Mouse (Mus musculus) embryonic facial prominence, embryonic 11.5 days (tissue): ENCODE measurements around the gene Sh3glb1. TPM values are rescaled to one million over a fixed set of nuclear protein-coding genes. Genes with fewer than 3 reads are reported as not detected.
"Not testable (repeated sequence)": the region's sequence is repeated elsewhere in the genome, so short reads cannot be mapped to it uniquely, and the experiment has no call there.

ENCODE experiments used
- ATAC-seq: fragments of 200-750 bp; cut with Nextera tagmentation; replicated peaks from 2 replicates; pipeline ENCODE4 v1.8.0; 2017; ENCODE audit warnings: low read depth; ENCODE audit not compliant: insufficient number of reproducible peaks, low FRiP score, low TSS enrichment
- DNase-seq: peaks from one replicate; pipeline ENCODE4 v3.0.0-alpha.2; 2015; ENCODE audit warnings: low spot score
- H3K27ac ChIP-seq: fragments of 300-500 bp; sonication (generic); replicated peaks from 2 replicates; pipeline ENCODE4 v1.5.1; 2014; ENCODE audit warnings: mild to moderate bottlenecking, low read depth, low read length, control low read depth
- H3K27me3 ChIP-seq: fragments of 300-500 bp; sonication (generic); 2 replicates; pipeline ENCODE4 v1.6.1; 2014; ENCODE audit warnings: mild to moderate bottlenecking, low read length, moderate library complexity, mixed read lengths; ENCODE audit not compliant: control insufficient read depth, insufficient read depth
- H3K36me3 ChIP-seq: fragments of 300-500 bp; sonication (generic); replicated peaks from 2 replicates; pipeline ENCODE4 v1.6.1; 2014; ENCODE audit warnings: low read depth, mild to moderate bottlenecking, low read length, moderate library complexity, mixed read lengths; ENCODE audit not compliant: control insufficient read depth, insufficient read depth
- H3K4me1 ChIP-seq: fragments of 300-500 bp; sonication (generic); 2 replicates; pipeline ENCODE4 v1.6.1; 2014; ENCODE audit warnings: low read length, mixed read lengths; ENCODE audit not compliant: control insufficient read depth, insufficient read depth
- H3K4me2 ChIP-seq: fragments of 300-500 bp; sonication (generic); 2 replicates; pipeline ENCODE4 v1.6.1; 2014; ENCODE audit warnings: low read depth, mild to moderate bottlenecking, control low read depth, low read length, moderate library complexity
- H3K4me3 ChIP-seq: fragments of 300-500 bp; sonication (generic); 2 replicates; pipeline ENCODE4 v1.5.1; 2014; ENCODE audit warnings: low read depth, low read length, control low read depth
- H3K9ac ChIP-seq: fragments of 300-500 bp; sonication (generic); replicated peaks from 2 replicates; pipeline ENCODE4 v1.6.1; 2014; ENCODE audit warnings: mild to moderate bottlenecking, control low read depth, low read length
- H3K9me3 ChIP-seq: fragments of 300-500 bp; sonication (generic); replicated peaks from 2 replicates; pipeline ENCODE4 v1.6.1; 2016; ENCODE audit warnings: mild to moderate bottlenecking, low read length, inconsistent platforms, mixed read lengths; ENCODE audit not compliant: control insufficient read depth
- WGBS: fragments of 180-500 bp; shearing (Covaris S2); extraction: QIAGEN DNeasy Blood & Tissue Kit; methylation state at CpG from one replicate; pipeline ENCODE4 v1.1.7; 2014; 5-methylcytosine and 5-hydroxymethylcytosine counted together
- polyA plus RNA-seq: library from polyadenylated mRNA; unstranded; fragments of >200 nt; fragmentation: Nextera tagmentation; extraction: Ambion mirVana; gene quantifications from 2 replicates; pipeline ENCODE4 v1.2.1, GENCODE M21; 2014

The Sh3glb1 gene
- 87.9 and 88.3 TPM in 2 replicates for polyA plus RNA-seq

DNA sequence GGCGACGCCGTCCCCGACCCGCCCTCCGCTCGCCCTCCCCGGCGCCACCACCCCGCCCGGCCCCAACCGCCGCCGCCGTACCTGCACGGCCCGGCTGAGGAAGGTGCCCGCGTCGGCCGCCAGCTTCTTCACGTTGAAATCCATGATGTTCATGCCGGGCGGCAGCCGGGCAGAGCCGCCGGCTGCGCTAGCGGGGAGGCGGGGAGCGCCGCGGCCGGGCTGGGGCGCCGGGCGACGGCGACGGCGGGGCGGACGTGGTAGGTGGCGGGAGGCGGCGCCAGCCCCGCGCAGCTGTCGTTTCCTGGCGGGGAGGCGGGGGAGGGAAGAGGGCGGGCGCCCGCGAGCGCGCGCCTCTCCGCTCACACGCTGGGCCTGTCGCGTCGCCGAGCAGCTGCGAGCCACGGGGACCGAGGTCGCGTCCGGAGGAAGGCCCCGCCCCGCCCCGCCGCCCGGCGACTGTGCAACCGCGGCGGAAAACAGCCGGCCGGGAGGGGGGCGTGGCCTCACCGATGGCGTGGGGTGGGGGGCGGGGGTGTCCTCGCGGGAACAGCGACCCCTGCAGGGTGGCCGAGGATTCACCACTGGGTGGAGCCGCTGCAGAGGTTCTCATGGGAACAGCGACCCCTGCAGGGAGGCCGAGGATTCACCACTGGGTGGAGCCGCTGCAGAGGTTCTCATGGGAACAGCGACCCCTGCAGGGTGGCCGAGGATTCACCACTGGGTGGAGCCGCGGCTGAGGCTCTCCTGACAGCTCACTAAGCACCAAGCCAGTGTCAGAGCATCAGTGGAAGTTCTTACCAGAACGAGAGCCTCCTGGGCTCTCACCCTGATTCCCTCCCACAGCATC lies at the start of gene Sh3glb1:
Sh3glb1 (minus strand) TSS at position 435 of the 847 bp plus-strand sequence.
- Histone ChIP-seq H3K4me1 (peaks cover 2% of the 10 kb centered on the region; the same call in 1 of the 2 replicates), H3K4me2 (peak within 1 kb of the TSS; percentile 81), H3K9ac (peak within 1 kb of the TSS; percentile 87), H3K36me3 (no peaks in the 10 kb centered on the region), H3K4me3 (peak within 1 kb of the TSS; percentile 89), H3K27ac (peak within 1 kb of the TSS; percentile 98), H3K9me3 (no peaks in the 10 kb centered on the region), H3K27me3 (no peaks in the 10 kb centered on the region)
- under 1% methylated on average over 63 of the region's 98 CpGs for WGBS
- peak; percentile 92 for DNase-seq
- ATAC-seq, result peak; percentile 89

DNA sequence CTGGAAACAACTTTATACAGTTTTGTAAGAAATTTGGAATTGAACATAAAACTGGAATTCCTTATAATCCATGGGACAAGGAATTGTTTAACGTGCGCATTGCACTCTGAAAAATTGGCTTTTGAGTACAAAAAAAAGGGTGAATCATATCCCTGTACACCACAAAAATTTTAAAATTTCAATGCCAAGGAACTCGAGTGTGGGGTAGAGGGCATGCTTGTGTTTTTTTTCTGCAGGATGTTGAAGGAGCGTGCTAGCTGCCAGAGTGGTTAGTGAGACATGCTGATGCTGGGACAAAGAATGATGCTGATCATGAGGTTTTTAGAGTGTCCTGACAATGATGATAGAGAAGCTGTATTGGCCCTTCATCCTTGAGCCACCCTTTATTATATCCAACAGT lies 45.0 kb upstream of the Sh3glb1 start:
- H3K9me3 ChIP-seq, result no peaks in the 10 kb centered on the region
- no peaks in the 10 kb centered on the region for H3K36me3 ChIP-seq
- no peaks in the 10 kb centered on the region for H3K4me1 ChIP-seq
- WGBS, result 91% methylated on average over 4 of the region's 4 CpGs
- no peak overlapping the region for H3K9ac ChIP-seq
- DNase-seq (no peak), ATAC-seq (no peak)
- no peak overlapping the region for H3K27ac ChIP-seq
- H3K4me3 ChIP-seq, result no peak overlapping the region
- H3K27me3 ChIP-seq, result no peaks in the 10 kb centered on the region
- no peak overlapping the region for H3K4me2 ChIP-seq

DNA sequence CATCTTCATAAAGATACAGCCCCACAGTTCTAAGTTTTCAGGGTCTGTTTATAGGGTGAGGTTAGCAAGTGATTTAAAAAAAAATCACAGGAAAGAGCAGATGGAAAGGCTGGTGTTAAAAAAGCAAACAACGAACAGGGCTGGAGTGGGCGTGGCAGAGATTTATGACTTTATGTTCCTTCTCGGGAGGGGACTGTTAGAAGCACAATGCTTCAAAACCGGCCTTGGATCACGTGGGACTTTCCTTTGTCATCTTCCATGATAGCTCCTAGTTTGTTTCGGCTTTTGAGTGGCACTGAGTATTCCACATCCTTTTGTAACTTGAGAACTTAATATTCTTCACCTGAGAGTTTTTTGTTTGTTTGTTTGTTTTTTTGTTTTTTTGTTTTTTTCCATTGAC lies 41.3 kb upstream of the Sh3glb1 start:
- Histone ChIP-seq H3K27ac (no peak overlapping the region), H3K9me3 (no peaks in the 10 kb centered on the region), H3K4me3 (no peak overlapping the region), H3K27me3 (no peaks in the 10 kb centered on the region), H3K4me2 (no peak overlapping the region), H3K9ac (no peak overlapping the region), H3K36me3 (no peaks in the 10 kb centered on the region), H3K4me1 (no peaks in the 10 kb centered on the region)
- DNase-seq (no peak), ATAC-seq (no peak)
- 89% methylated on average over 6 of the region's 6 CpGs for WGBS

DNA sequence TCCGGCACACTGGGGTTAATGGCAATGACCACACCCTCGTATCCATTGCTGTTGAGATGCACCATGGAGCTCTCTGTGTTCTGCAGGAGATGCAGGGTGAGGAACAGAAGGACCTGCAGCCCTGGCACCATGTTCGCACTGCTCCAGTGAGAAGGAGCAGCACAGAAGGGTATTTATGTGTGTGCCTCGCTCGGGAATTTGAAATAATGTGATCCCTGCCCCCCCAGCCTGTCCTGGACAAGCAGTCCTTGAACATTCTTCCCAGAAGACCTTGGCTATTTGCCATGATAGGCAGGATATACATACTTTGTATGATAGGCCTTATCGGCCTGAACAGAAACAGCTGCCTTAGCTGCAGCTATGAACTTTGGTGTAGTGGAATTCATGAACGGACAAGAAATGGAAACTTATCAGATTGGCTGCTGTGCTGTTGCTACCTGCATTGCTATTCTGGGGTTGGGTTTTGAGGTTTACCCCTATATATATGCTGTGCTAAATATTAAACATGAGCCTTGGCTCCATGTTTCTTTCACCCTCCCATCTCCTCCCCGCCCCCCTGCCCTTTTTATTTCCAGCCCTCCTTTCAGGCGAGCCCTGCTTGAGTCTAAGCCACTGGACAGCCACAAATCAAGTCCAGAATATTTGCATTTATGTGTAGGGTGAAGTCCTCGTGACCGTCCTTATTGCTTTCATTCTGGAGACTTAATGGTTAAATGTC lies 40.6 kb upstream of the Sh3glb1 start, which contains the start of gene Clca3a1:
Clca3a1 (minus strand) TSS at position 386 of the 718 bp plus-strand sequence.
- Histone ChIP-seq H3K4me3 (no peak within 1 kb of the TSS), H3K9me3 (no peaks in the 10 kb centered on the region), H3K9ac (no peak within 1 kb of the TSS), H3K4me2 (no peak within 1 kb of the TSS), H3K27ac (no peak within 1 kb of the TSS), H3K4me1 (no peaks in the 10 kb centered on the region), H3K36me3 (no peaks in the 10 kb centered on the region), H3K27me3 (no peaks in the 10 kb centered on the region)
- no peak for ATAC-seq
- no peak for DNase-seq
- 76% methylated on average over 9 of the region's 11 CpGs for WGBS

DNA sequence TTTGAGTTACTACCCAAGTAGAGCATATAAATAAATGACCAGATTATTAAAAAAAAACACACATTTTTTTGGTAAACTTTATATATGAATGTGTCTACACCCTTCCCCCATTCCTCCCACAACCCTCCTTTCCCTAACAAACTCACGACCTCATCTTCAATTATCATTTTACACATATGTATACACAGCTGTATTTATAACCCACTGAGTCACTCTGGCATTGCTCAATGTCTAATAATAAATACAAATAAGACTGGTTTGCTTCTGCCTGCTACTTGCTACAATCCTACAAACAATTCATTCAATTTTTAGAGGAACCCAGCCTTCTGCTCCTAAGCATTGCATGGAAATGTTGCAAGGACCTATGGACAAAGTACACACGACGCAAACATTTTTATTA lies 39.6 kb upstream of the Sh3glb1 start:
- no peak overlapping the region for H3K9ac ChIP-seq
- no peaks in the 10 kb centered on the region for H3K4me1 ChIP-seq
- no peak overlapping the region for H3K4me2 ChIP-seq
- no peak overlapping the region for H3K27ac ChIP-seq
- WGBS, result 76% methylated on average over 3 of the region's 3 CpGs
- no peaks in the 10 kb centered on the region for H3K9me3 ChIP-seq
- H3K36me3 ChIP-seq, result no peaks in the 10 kb centered on the region
- H3K4me3 ChIP-seq, result no peak overlapping the region
- no peak for DNase-seq
- H3K27me3 ChIP-seq, result no peaks in the 10 kb centered on the region
- ATAC-seq, result no peak

DNA sequence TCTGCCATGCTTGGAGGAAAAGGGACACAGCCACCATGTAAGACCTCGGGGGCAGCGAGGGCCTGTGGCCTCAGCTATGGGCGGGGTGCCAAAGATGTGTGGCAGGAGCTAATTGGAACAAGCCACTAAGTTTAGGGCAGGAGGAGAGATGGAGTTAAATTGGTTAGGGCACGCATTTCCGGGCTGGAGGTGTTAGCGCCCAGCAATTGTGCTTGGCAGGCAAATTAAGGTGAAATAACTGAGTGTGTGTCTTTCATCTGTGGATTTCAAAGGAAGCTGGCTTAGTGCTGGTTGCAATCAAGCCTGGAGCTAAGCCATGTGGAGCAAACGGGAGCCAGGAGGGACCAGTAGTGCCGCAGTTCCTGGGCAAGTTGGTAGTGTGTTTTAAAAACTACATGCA lies 36.0 kb upstream of the Sh3glb1 start:
- not testable (repeated sequence) for H3K27ac ChIP-seq, DNase-seq
- WGBS, result 76% methylated on average over 8 of the region's 8 CpGs

DNA sequence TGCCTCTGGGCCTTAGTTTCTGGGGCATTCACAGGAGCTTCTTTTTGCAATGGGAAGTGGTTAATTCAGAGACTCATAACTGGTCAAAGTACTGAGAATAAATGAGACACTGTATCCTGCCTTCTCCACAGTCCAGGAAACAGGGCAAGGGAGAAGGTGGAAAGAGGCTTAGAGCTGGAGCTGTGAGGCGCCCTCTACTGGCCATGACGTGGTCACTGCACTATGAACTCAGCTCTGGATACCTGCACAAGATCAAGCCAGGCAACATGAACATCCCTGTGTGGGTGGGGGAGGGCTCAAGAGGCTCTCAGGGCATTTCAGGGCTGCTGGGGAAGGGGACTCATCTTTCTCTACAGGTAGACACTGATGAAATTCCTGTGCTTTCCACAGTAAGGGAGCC lies 33.0 kb upstream of the Sh3glb1 start:
- Histone ChIP-seq H3K4me3 (no peak overlapping the region), H3K9me3 (no peaks in the 10 kb centered on the region), H3K27me3 (no peaks in the 10 kb centered on the region), H3K9ac (no peak overlapping the region), H3K27ac (no peak overlapping the region), H3K4me1 (no peaks in the 10 kb centered on the region), H3K4me2 (no peak overlapping the region), H3K36me3 (no peaks in the 10 kb centered on the region)
- no peak for ATAC-seq
- DNase-seq, result peak; percentile 10
- 6% methylated on average over 2 of the region's 2 CpGs for WGBS

More for the DNA sequence above, 36.0 kb upstream of the Sh3glb1 start:
- H3K27me3 ChIP-seq, H3K4me1 ChIP-seq, H3K9ac ChIP-seq, ATAC-seq, H3K4me2 ChIP-seq, H3K9me3 ChIP-seq, H3K36me3 ChIP-seq, H3K4me3 ChIP-seq: not testable (repeated sequence)
